Mouse (Mus musculus) layer of hippocampus, adult 8-10 months (tissue): Measurements from ENCODE around the gene Sh3rf3. TPM values are rescaled to one million over a fixed set of nuclear protein-coding genes. Genes with fewer than 3 reads are reported as not detected.
A peak's percentile ranks its signal among the peaks of the same experiment; 100 is the strongest.

ENCODE experiments used
- DNase-seq, 2 experiments: peaks; one replicate each; pipeline ENCODE4 v3.0.0; 2022; ENCODE audit warnings: low spot score in 2 of 2
- total RNA-seq, 4 experiments: library from RNA; stranded (reverse); gene quantifications; 2 replicates each; pipeline ENCODE4 v1.2.4; 2022

Gene Sh3rf3
- total RNA-seq, 4 experiments from 2014 or later, result 28.2 to 38.0 (median 32.1) TPM

GRCm38 (mm10) chr10:58854548-58855198 lies 41.5 kb downstream of the Sh3rf3 start:
- no peak for DNase-seq

DNA sequence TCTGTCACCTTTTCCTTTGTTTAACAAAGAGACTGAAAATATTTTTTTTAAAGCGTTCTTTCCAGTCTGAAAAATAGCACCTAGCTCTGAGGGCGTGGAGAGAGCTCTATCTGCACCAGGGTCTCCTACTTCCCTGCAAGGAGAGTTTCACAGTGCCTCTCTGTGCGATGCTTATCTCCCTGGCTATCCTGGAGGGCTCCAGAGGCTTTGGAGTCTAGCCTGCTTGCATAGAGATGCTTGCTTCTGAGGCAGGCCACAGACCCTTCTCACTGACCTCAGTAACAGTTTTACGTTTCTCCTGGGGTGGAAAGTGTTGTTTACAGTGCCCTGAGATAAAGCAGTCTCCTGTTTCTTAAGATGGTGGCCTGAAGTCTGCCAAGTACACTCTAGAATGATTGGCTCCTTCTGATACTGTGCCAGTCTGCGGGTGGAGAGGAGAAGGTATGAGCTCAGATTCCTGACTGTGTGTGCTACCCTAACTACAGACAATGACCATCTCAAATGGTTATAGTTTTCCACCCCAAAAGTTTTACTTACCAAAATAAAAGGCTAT lies 42.1 kb downstream of the Sh3rf3 start:
- no peak for DNase-seq

- no peak for DNase-seq
Measured at GRCm38 (mm10) chr10:58855814-58856213, 42.7 kb downstream of the Sh3rf3 start.

- DNase-seq, result no peak
Measured at GRCm38 (mm10) chr10:58856742-58857141, 43.6 kb downstream of the Sh3rf3 start.

- DNase-seq, result no peak
Measured at GRCm38 (mm10) chr10:58864735-58865134, 51.6 kb downstream of the Sh3rf3 start.

DNA sequence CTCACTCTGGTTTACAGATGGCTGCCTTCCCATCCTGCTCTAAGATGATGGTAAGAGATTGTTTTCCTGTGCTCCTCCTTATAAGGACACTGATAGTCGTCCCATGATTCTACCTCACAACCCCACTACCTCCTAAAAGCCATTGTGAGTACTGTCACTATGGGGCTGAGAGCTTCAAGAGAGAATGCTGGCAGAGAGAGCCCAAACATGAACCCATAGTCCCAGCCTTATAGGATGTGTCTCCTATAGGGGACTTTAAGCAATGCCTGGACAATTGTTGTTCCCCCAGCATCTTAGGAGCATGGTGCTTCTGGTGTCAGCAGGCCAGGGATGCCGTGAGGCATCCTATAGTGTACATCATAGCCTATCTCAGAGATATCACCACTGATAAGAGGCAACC lies 54.4 kb downstream of the Sh3rf3 start:
- no peak for DNase-seq

DNA sequence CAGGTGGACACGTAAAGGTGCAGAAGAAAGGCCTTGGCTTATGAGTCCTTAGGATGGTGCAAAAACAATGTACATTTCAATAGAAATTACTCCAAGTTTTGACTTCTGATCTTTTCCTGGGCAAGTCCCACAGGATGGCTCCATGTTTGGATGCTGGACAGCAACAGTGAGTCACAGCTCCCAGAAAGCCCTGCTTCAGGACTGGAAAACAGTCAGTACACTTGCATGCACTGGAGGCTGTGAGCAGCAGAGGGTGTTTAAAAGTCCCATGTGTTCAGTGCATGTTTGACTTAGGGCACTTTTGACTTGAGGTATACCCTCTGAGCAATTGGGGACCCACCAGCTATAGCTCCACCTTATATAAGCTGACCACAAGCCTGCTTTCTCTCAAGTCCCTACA lies 56.7 kb downstream of the Sh3rf3 start:
- DNase-seq, result no peak

GRCm38 (mm10) chr10:58871149-58871820 lies 58.1 kb downstream of the Sh3rf3 start:
- peak; percentile 21 to 51 for DNase-seq

DNA sequence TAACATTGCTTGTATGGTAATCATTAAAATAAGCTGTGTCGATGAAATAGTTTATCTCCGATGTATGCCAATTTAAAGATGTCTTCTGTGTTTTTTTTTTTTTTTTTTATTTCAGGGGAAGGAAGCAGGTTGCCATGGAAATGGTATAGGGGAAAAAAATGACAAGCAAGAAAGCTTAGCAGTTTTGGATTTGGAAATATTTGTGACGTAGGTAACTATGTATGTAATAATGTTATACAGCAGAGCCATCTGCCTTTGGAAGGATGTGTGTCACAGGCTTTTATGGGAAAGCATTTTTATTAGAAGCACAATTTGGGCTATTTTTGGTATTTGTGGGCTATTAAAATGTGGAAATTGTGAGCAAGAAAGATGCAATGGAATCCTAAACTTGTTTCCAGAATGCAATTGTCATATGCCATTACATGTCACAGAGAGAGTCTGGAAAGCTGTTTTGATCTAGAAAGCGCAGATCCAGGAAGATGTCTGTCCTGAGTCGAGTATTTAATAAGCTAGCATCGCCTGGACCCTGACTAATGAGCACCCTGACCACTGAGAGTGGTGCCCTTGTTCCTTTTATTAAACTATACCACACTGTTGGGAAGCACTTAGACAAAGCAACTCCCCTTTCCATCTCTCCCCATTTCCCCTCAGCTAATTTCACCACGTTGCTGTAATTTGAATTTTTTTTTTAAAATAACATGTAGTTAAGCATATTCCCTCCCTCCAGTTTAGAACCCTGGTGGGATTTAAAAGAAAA lies 58.8 kb downstream of the Sh3rf3 start:
- no peak for DNase-seq

DNA sequence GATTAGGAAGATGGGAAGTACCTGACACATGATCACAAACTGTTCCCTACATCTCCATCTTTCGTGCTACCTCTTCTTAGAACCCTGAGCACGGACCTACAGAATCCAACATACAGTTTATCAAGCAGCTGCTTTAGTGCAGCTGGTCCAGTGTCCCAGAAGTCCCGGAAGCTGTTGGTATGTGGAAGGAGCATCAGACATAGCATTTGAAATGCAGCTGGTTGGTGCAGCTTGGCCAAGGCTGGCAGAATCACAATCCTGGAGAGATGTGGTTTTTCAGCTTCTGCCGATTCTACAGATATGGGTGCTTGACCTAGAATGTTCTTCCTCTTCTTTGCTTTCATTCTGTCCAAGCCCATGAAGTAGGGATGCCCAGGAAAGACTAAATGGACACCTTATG lies 64.7 kb downstream of the Sh3rf3 start:
- no peak for DNase-seq

- no peak for DNase-seq
Measured at GRCm38 (mm10) chr10:58878636-58879035, 65.5 kb downstream of the Sh3rf3 start.

- no peak for DNase-seq
Measured at GRCm38 (mm10) chr10:58882741-58883140, 69.6 kb downstream of the Sh3rf3 start.

DNA sequence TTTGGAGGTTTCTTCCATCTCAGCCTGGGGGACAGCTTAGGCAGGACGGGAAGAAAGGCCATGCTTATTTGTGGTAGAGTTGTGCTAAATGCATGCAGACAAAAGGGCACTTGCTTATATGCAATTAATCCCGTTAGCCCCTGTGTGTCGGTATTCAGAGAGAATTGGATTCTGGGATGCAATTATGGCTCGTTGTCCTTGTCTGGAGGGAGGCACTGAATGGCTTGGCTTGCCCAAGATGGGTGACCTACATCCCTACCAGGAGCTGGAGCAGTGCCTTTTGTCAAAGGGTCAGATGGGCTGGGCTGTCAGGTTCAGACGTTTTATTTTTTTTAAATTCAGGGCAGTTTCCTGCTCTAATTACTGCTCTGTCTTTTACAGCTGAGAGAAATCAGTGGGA lies 72.2 kb downstream of the Sh3rf3 start:
- no peak for DNase-seq

DNA sequence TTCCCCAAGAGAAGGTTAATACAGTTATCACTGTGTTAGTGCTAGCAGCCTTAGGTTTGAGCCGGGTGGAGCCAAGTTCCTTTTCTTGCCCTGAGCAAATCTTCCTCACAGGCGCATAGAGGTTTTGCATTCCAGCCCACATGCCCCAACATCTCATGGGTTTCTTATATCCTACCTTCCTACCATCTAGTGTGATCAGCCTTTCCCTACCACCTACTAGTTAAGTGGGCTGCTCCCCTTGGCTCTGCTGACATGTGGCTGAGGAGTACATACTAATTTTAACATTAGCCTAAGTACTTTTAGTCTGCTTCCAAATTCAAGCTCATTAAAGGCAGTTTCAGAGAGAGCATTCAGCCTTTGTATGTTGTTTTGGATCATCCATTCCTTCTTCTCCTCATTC lies 72.7 kb downstream of the Sh3rf3 start:
- DNase-seq, result no peak

GRCm38 (mm10) chr10:58890671-58891439 lies 77.7 kb downstream of the Sh3rf3 start:
- no peak for DNase-seq

DNA sequence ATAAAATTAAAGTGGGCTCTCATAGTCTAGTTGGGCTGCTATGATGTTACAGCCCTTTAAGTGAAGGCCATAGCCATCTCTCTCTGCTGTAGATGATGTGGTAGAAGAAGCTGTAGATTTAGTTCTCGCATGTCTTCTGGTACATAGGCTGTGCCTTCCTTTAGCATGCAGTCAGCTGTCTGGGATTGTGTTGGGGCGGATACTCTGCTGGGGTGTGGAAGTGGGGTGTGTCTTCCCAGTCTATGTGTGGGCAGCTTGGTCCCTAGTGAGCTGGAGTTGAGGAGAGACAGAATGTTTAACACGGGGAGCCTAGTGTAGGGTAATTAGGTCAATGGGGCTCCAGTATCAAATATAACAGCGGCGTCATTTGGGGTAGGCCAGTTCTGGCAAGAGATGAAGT lies 82.3 kb downstream of the Sh3rf3 start:
- DNase-seq, result no peak

DNA sequence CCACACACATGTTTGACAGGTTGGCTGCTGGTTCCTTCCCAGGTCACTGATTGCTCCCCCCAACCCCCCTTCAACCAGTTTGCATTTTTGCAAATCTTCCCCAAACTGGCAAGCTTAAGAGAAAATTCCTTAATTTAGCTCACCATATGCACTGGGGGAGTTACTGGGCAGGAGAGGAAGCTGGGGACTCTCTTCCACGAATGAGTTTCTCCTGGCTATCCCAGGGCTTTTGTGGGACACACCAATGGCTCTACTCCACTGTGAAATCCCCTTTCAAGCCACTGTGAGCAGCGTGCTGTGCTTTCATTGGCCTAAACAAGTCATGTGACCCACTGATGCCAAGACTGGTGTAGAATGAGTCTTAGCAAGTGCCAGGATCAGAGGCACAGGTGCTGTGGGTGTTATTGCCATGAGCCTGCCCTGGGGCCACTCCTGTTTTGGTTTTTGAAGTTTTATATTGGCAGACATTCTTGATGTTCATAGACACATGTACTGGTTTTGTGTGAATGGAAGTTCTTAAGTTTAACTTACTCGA lies 83.9 kb downstream of the Sh3rf3 start:
- DNase-seq, result no peak

DNA sequence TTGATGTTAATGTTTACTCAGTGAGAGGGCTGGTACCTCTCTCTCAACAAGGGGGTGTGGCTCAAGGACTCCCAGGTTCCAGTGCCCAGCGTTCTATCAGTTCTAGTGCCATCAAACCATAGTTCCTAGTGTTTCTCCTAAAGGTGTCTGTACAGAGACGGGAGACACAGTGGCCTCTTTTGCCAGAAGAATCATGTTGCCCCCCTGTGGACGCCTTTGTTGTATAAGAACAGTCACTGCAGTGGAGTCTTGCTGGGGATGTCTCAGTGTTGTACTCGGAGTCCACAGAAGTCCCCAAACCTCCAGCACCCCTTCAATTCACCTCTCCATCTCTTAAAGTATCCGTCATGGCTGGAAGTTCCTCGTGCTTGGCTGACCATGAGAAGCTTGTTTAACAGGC lies 92.1 kb downstream of the Sh3rf3 start:
- no peak for DNase-seq

DNA sequence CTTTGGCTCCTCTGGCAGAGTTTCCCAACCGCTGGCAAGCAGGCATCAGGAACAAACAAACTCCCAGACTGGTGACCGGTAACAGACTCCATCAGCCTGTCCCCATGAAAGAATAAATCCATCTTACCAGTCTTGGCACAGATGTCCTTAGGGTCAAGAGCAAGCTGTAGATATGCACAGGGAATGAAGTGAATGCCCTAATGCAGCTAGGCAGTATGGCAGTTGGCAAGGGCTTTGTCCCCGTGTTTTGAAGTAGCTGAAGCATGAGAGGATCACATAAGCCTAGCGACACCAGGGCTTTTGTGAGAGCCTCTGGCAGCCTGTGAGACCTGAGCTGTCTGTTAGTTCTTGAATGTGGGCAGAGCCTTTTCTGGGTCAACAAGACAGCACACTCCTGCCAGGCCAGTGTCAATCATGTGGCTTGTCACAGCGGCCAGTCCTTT lies 93.9 kb downstream of the Sh3rf3 start:
- DNase-seq, result no peak

- DNase-seq, result no peak
Measured at GRCm38 (mm10) chr10:58908451-58908850, 95.3 kb downstream of the Sh3rf3 start.
